Mouse (Mus musculus): ENCODE results near the gene Dnaaf1. TPM values are rescaled to one million over a fixed set of nuclear protein-coding genes. Genes with fewer than 3 reads are reported as not detected.

The Dnaaf1 gene
- not detected for total RNA-seq (2021)
- long read RNA-seq, experiment 1 = 0 reads
- long read RNA-seq, experiment 2 = 0 reads

GRCm38 (mm10) chr8:119574437-119575365 is at the start of gene Dnaaf1, which contains the start of gene Hsdl1:
Gene Dnaaf1 (plus strand): TSS chr8:119575235.
Gene Hsdl1 (minus strand): TSS chr8:119575183.
- peak; percentile 99 to 100 for DNase-seq (ENCODE audit: low spot score in 2 of 2)

- no peak for DNase-seq (ENCODE audit: low spot score in 2 of 2)
These were observed 46.3 kb upstream of the Dnaaf1 start for GRCm38 (mm10) chr8:119528762-119529161.

GRCm38 (mm10) chr8:119530937-119531336 is 44.1 kb upstream of the Dnaaf1 start:
- no peak for DNase-seq (ENCODE audit: low spot score in 2 of 2)

GRCm38 (mm10) chr8:119531397-119531796 is 43.6 kb upstream of the Dnaaf1 start:
- no peak for DNase-seq (ENCODE audit: low spot score in 2 of 2)

GRCm38 (mm10) chr8:119531973-119532372 is 43.1 kb upstream of the Dnaaf1 start:
- DNase-seq (ENCODE audit: low spot score in 2 of 2) = no peak

- DNase-seq (ENCODE audit: low spot score in 2 of 2) = no peak
These were observed 30.4 kb upstream of the Dnaaf1 start for GRCm38 (mm10) chr8:119544606-119545005.

GRCm38 (mm10) chr8:119545180-119545579 is 29.9 kb upstream of the Dnaaf1 start:
- DNase-seq (ENCODE audit: low spot score in 2 of 2) = no peak

GRCm38 (mm10) chr8:119545791-119546190 is 29.2 kb upstream of the Dnaaf1 start:
- no peak for DNase-seq (ENCODE audit: low spot score in 2 of 2)

GRCm38 (mm10) chr8:119547019-119547691 is 27.9 kb upstream of the Dnaaf1 start:
- no peak for DNase-seq (ENCODE audit: low spot score in 2 of 2)

GRCm38 (mm10) chr8:119548560-119549113 is 26.4 kb upstream of the Dnaaf1 start:
- DNase-seq (ENCODE audit: low spot score in 2 of 2) = no peak

- no peak for DNase-seq (ENCODE audit: low spot score in 2 of 2)
These were observed 22.1 kb upstream of the Dnaaf1 start for GRCm38 (mm10) chr8:119552967-119553366.

- DNase-seq (ENCODE audit: low spot score in 2 of 2) = no peak
These were observed 19.2 kb upstream of the Dnaaf1 start for GRCm38 (mm10) chr8:119555861-119556260.

GRCm38 (mm10) chr8:119557132-119557531 is 17.9 kb upstream of the Dnaaf1 start:
- DNase-seq (ENCODE audit: low spot score in 2 of 2) = no peak

- DNase-seq (ENCODE audit: low spot score in 2 of 2) = peak in 1 of 2 experiments; percentile 23
These were observed 17.0 kb upstream of the Dnaaf1 start for GRCm38 (mm10) chr8:119557821-119558602.

GRCm38 (mm10) chr8:119558603-119559401 is 16.2 kb upstream of the Dnaaf1 start, which contains the start of gene Mbtps1:
Gene Mbtps1 (minus strand): TSS chr8:119558735.
- peak; percentile 99 for DNase-seq (ENCODE audit: low spot score in 2 of 2)

GRCm38 (mm10) chr8:119559402-119559720 is 15.7 kb upstream of the Dnaaf1 start:
- no peak for DNase-seq (ENCODE audit: low spot score in 2 of 2)

- DNase-seq (ENCODE audit: low spot score in 2 of 2) = no peak
These were observed 11.2 kb upstream of the Dnaaf1 start for GRCm38 (mm10) chr8:119563849-119564251.

GRCm38 (mm10) chr8:119566367-119566766 is 8.7 kb upstream of the Dnaaf1 start:
- no peak for DNase-seq (ENCODE audit: low spot score in 2 of 2)

- DNase-seq (ENCODE audit: low spot score in 2 of 2) = no peak
These were observed 6.8 kb upstream of the Dnaaf1 start for GRCm38 (mm10) chr8:119568251-119568650.

GRCm38 (mm10) chr8:119568951-119569350 is 6.1 kb upstream of the Dnaaf1 start:
- DNase-seq (ENCODE audit: low spot score in 2 of 2) = no peak

Measured in adrenal gland, adult 18-20 months (tissue).